Mouse (Mus musculus): ENCODE data around the gene Tpcn2.

DNA sequence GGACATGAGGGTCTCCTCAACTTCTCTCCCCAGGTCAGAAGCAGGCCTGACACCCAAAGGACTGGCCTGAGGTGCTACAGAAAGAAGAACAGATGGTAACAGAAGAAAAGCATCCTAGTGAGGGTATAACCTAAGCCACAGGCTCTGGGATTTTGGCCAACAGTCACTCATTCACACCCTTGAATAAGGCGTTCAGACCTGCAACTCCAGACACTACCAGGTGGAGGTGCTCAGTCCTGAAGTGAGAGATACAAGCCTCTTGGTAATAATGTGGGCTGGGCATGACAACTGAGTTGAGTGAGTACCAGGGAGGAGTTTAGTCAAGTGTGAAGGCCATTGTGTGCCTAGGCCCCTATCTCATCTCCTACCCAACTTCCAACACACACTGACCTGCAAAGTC, 129.7 kb downstream of the Tpcn2 start:
- TF ChIP-seq CTCF (IDR thresholded peaks at IDR 0.05; ENCODE audit: extremely low read depth, insufficient read depth, low read length) (no peak), POLR2A (IDR thresholded peaks at IDR 0.05; ENCODE audit: extremely low read depth, insufficient read depth, low read length) (no peak)
